Mouse (Mus musculus): ENCODE measurements around the gene Brip1. TPM values are rescaled to one million over a fixed set of nuclear protein-coding genes. Genes with fewer than 3 reads are reported as not detected.
"Not testable (repeated sequence)": the region's sequence is repeated elsewhere in the genome, so short reads cannot be mapped to it uniquely, and the experiment has no call there.

Gene Brip1
- polyA plus RNA-seq, 1 experiment from 2014 or later = 3.8 TPM

GRCm38 (mm10) chr11:86209123-86209522 is 8.1 kb upstream of the Brip1 start:
- ATAC-seq (replicated peaks; ENCODE audit: low FRiP score, low read depth) = no peak
- Histone ChIP-seq H3K9ac (ENCODE audit: low read depth, low read length) (no peak overlapping the region), H3K4me1 (replicated peaks; ENCODE audit: insufficient read depth, low read length) (no peaks in the 10 kb centered on the region), H3K4me2 (ENCODE audit: low read length) (no peak overlapping the region), H3K27ac (no peak overlapping the region), H3K9me3 (replicated peaks; ENCODE audit: low read length) (no peaks in the 10 kb centered on the region), H3K27me3 (ENCODE audit: insufficient read depth, low read length) (no peaks in the 10 kb centered on the region), H3K4me3 (replicated peaks; ENCODE audit: low read depth, low read length) (no peak overlapping the region), H3K36me3 (ENCODE audit: insufficient read depth, low read length) (peaks cover 29% of the 10 kb centered on the region)
- no peak for DNase-seq (ENCODE audit: low spot score)
- no peak for TF ChIP-seq CTCF (IDR thresholded peaks at IDR 0.05; ENCODE audit: low read depth)
- 92% methylated on average over 2 of the region's 2 CpGs for WGBS

GRCm38 (mm10) chr11:86205876-86206275 is 4.9 kb upstream of the Brip1 start:
- ATAC-seq (replicated peaks; ENCODE audit: low FRiP score, low read depth) (no peak), DNase-seq (ENCODE audit: low spot score) (no peak)
- Histone ChIP-seq H3K4me3 (replicated peaks; ENCODE audit: low read depth, low read length) (no peak overlapping the region), H3K4me1 (replicated peaks; ENCODE audit: insufficient read depth, low read length) (no peaks in the 10 kb centered on the region), H3K27ac (no peak overlapping the region), H3K36me3 (ENCODE audit: insufficient read depth, low read length) (peaks cover 26% of the 10 kb centered on the region), H3K27me3 (ENCODE audit: insufficient read depth, low read length) (no peaks in the 10 kb centered on the region), H3K4me2 (ENCODE audit: low read length) (no peak overlapping the region), H3K9me3 (replicated peaks; ENCODE audit: low read length) (no peaks in the 10 kb centered on the region), H3K9ac (ENCODE audit: low read depth, low read length) (no peak overlapping the region)
- 96% methylated on average over 4 of the region's 4 CpGs for WGBS
- TF ChIP-seq CTCF (IDR thresholded peaks at IDR 0.05; ENCODE audit: low read depth) = no peak

- no peaks in the 10 kb centered on the region for H3K9me3 ChIP-seq (replicated peaks; ENCODE audit: low read length)
- no peaks in the 10 kb centered on the region for H3K27me3 ChIP-seq (ENCODE audit: insufficient read depth, low read length)
- H3K4me1 ChIP-seq (replicated peaks; ENCODE audit: insufficient read depth, low read length) = no peaks in the 10 kb centered on the region
- H3K36me3 ChIP-seq (ENCODE audit: insufficient read depth, low read length) = peaks cover 26% of the 10 kb centered on the region
- no peak overlapping the region for H3K4me3 ChIP-seq (replicated peaks; ENCODE audit: low read depth, low read length)
- 98% methylated on average over 5 of the region's 5 CpGs for WGBS
- DNase-seq (ENCODE audit: low spot score) (no peak), ATAC-seq (replicated peaks; ENCODE audit: low FRiP score, low read depth) (no peak)
- TF ChIP-seq CTCF (IDR thresholded peaks at IDR 0.05; ENCODE audit: low read depth) = no peak
- no peak overlapping the region for H3K27ac ChIP-seq
- no peak overlapping the region for H3K9ac ChIP-seq (ENCODE audit: low read depth, low read length)
- H3K4me2 ChIP-seq (ENCODE audit: low read length) = no peak overlapping the region
Observed at GRCm38 (mm10) chr11:86205031-86205430, 4.0 kb upstream of the Brip1 start.

- no peak for TF ChIP-seq CTCF (IDR thresholded peaks at IDR 0.05; ENCODE audit: low read depth)
- no peaks in the 10 kb centered on the region for H3K27me3 ChIP-seq (ENCODE audit: insufficient read depth, low read length)
- peak overlapping the region; percentile 87 for H3K4me3 ChIP-seq (replicated peaks; ENCODE audit: low read depth, low read length)
- no peaks in the 10 kb centered on the region for H3K4me1 ChIP-seq (replicated peaks; ENCODE audit: insufficient read depth, low read length)
- peaks cover 18% of the 10 kb centered on the region for H3K36me3 ChIP-seq (ENCODE audit: insufficient read depth, low read length)
- peak overlapping the region; percentile 85 for H3K27ac ChIP-seq
- H3K9me3 ChIP-seq (replicated peaks; ENCODE audit: low read length) = no peaks in the 10 kb centered on the region
- DNase-seq (ENCODE audit: low spot score) (peak; percentile 36), ATAC-seq (replicated peaks; ENCODE audit: low FRiP score, low read depth) (no peak)
- H3K4me2 ChIP-seq (ENCODE audit: low read length) = peak overlapping the region; percentile 69
- H3K9ac ChIP-seq (ENCODE audit: low read depth, low read length) = peak overlapping the region; percentile 90
- WGBS = 36% methylated on average over 16 of the region's 16 CpGs
Observed at GRCm38 (mm10) chr11:86201901-86202675, 1.1 kb upstream of the Brip1 start.

GRCm38 (mm10) chr11:86200460-86201021 is 452 bp downstream of the Brip1 start:
- under 1% methylated on average over 20 of the region's 21 CpGs for WGBS
- no peak for TF ChIP-seq CTCF (IDR thresholded peaks at IDR 0.05; ENCODE audit: low read depth)
- Histone ChIP-seq H3K9me3 (replicated peaks; ENCODE audit: low read length) (no peaks in the 10 kb centered on the region), H3K27ac (peak overlapping the region; percentile 80), H3K4me1 (replicated peaks; ENCODE audit: insufficient read depth, low read length) (no peaks in the 10 kb centered on the region), H3K4me3 (replicated peaks; ENCODE audit: low read depth, low read length) (peak overlapping the region; percentile 87), H3K27me3 (ENCODE audit: insufficient read depth, low read length) (no peaks in the 10 kb centered on the region), H3K4me2 (ENCODE audit: low read length) (peak overlapping the region; percentile 75), H3K9ac (ENCODE audit: low read depth, low read length) (peak overlapping the region; percentile 68), H3K36me3 (ENCODE audit: insufficient read depth, low read length) (peaks cover 7% of the 10 kb centered on the region; the same call in 1 of the 2 replicates)
- ATAC-seq (replicated peaks; ENCODE audit: low FRiP score, low read depth) = peak; percentile 66
- DNase-seq (ENCODE audit: low spot score) = no peak

GRCm38 (mm10) chr11:86199733-86200132 is 1.3 kb downstream of the Brip1 start:
- H3K4me1 ChIP-seq (replicated peaks; ENCODE audit: insufficient read depth, low read length) = no peaks in the 10 kb centered on the region
- no peak for ATAC-seq (replicated peaks; ENCODE audit: low FRiP score, low read depth)
- no peak for DNase-seq (ENCODE audit: low spot score)
- TF ChIP-seq CTCF (IDR thresholded peaks at IDR 0.05; ENCODE audit: low read depth) = no peak
- no peak overlapping the region for H3K9ac ChIP-seq (ENCODE audit: low read depth, low read length)
- no peaks in the 10 kb centered on the region for H3K27me3 ChIP-seq (ENCODE audit: insufficient read depth, low read length)
- H3K36me3 ChIP-seq (ENCODE audit: insufficient read depth, low read length) = peaks cover 4% of the 10 kb centered on the region; the same call in 1 of the 2 replicates
- no peaks in the 10 kb centered on the region for H3K9me3 ChIP-seq (replicated peaks; ENCODE audit: low read length)
- WGBS = 47% methylated on average over 4 of the region's 4 CpGs
- H3K4me3 ChIP-seq (replicated peaks; ENCODE audit: low read depth, low read length) = 0 out of 2 replicates have a peak overlapping the region, but pooled peaks have one; percentile 87
- peak overlapping the region; percentile 75; the same call in 1 of the 2 replicates for H3K4me2 ChIP-seq (ENCODE audit: low read length)
- H3K27ac ChIP-seq = no peak overlapping the region

GRCm38 (mm10) chr11:86185224-86185623 is 15.8 kb downstream of the Brip1 start:
- H3K27ac ChIP-seq; H3K9ac ChIP-seq (ENCODE audit: low read depth, low read length); H3K9me3 ChIP-seq (replicated peaks; ENCODE audit: low read length); DNase-seq (ENCODE audit: low spot score); H3K4me3 ChIP-seq (replicated peaks; ENCODE audit: low read depth, low read length); H3K36me3 ChIP-seq (ENCODE audit: insufficient read depth, low read length); H3K4me1 ChIP-seq (replicated peaks; ENCODE audit: insufficient read depth, low read length); H3K4me2 ChIP-seq (ENCODE audit: low read length); H3K27me3 ChIP-seq (ENCODE audit: insufficient read depth, low read length); ATAC-seq (replicated peaks; ENCODE audit: low FRiP score, low read depth): not testable (repeated sequence)
- WGBS = 89% methylated on average over 7 of the region's 7 CpGs
